Mouse (Mus musculus) layer of hippocampus, postnatal 10 days (tissue): ENCODE measurements around the gene Akt2. TPM values are rescaled to one million over a fixed set of nuclear protein-coding genes. Genes with fewer than 3 reads are reported as not detected.

Experiments
- DNase-seq, 2 experiments: peaks; one replicate each; pipeline ENCODE4 v3.0.0; 2021; ENCODE audit warnings: low spot score in 2 of 2
- total RNA-seq, 2 experiments: library from RNA; stranded (reverse); gene quantifications; 2 replicates each; pipeline ENCODE4 v1.2.3; 2021

Gene Akt2
- total RNA-seq, 2 experiments from 2014 or later, result 92.7 to 94.8 TPM

- no peak for DNase-seq
Measured at GRCm38 (mm10) chr7:27587741-27588140, 3.6 kb upstream of the Akt2 start.

- no peak for DNase-seq
Measured at GRCm38 (mm10) chr7:27590088-27590487, 1.3 kb upstream of the Akt2 start.

GRCm38 (mm10) chr7:27590566-27591213 is 662 bp upstream of the Akt2 start:
- DNase-seq, result no peak

- no peak for DNase-seq
Measured at GRCm38 (mm10) chr7:27592217-27592929, 1.0 kb downstream of the Akt2 start.

- no peak for DNase-seq
Measured at GRCm38 (mm10) chr7:27592934-27593645, 1.7 kb downstream of the Akt2 start.

- no peak for DNase-seq
Measured at GRCm38 (mm10) chr7:27596586-27597503, 5.5 kb downstream of the Akt2 start.

GRCm38 (mm10) chr7:27598053-27598452 is 6.7 kb downstream of the Akt2 start:
- DNase-seq, result no peak

- DNase-seq, result peak in 1 of 2 experiments; percentile 59
Measured at GRCm38 (mm10) chr7:27601628-27602027, 10.3 kb downstream of the Akt2 start.

GRCm38 (mm10) chr7:27602161-27602560 is 10.8 kb downstream of the Akt2 start:
- DNase-seq, result no peak

- no peak for DNase-seq
Measured at GRCm38 (mm10) chr7:27602835-27603234, 11.5 kb downstream of the Akt2 start.

- DNase-seq, result no peak
Measured at GRCm38 (mm10) chr7:27604661-27605348, 13.5 kb downstream of the Akt2 start.

GRCm38 (mm10) chr7:27605499-27606285 is 14.3 kb downstream of the Akt2 start:
- DNase-seq, result peak in 1 of 2 experiments; percentile 54

- DNase-seq, result no peak
Measured at GRCm38 (mm10) chr7:27606481-27607254, 15.3 kb downstream of the Akt2 start.

GRCm38 (mm10) chr7:27607580-27607979 is 16.2 kb downstream of the Akt2 start:
- peak; percentile 65 to 77 for DNase-seq

- DNase-seq, result no peak
Measured at GRCm38 (mm10) chr7:27608130-27608529, 16.8 kb downstream of the Akt2 start.

GRCm38 (mm10) chr7:27609285-27609684 is 17.9 kb downstream of the Akt2 start:
- no peak for DNase-seq

GRCm38 (mm10) chr7:27609688-27610087 is 18.3 kb downstream of the Akt2 start:
- no peak for DNase-seq

GRCm38 (mm10) chr7:27610370-27610769 is 19.0 kb downstream of the Akt2 start:
- no peak for DNase-seq

- DNase-seq, result no peak
Measured at GRCm38 (mm10) chr7:27610871-27611270, 19.5 kb downstream of the Akt2 start.
